Mouse (Mus musculus) c-Kit-positive CD71-negative TER-119-negative erythroid progenitor cells, embryonic 14.5 days (primary cell): ENCODE measurements at regions not wholly inside any gene's neighbourhood (a gene's known extent, or its start where the extent isn't known, plus 50 kb on each side); places are given as distances from the start of the nearest gene placed in this dataset.

Experiments used
- DNase-seq: peaks from one replicate; pipeline ENCODE4 v3.0.0-alpha.2; 2013; ENCODE audit warnings: low read depth

DNA sequence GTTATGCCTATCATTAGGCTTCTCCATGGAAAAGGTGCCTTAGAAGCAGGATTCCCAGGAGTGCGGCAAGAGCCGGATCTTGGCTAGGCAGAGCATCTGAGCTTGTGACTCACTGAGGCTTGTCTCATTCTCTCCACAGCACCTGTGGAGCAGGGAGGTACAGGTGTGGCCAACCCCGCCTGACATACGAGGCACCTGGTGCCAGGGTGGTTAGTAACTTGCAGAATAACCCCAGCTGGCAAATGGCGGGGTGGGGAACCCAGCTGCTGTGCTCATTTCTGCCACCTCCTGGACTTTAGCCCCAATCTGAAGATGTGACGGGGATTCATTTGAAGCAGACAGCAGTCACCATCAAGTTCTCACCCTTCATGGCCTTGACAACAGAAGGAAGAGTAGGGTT lies 96.2 kb downstream of the Pdgfra start:
- DNase-seq, result no peak

DNA sequence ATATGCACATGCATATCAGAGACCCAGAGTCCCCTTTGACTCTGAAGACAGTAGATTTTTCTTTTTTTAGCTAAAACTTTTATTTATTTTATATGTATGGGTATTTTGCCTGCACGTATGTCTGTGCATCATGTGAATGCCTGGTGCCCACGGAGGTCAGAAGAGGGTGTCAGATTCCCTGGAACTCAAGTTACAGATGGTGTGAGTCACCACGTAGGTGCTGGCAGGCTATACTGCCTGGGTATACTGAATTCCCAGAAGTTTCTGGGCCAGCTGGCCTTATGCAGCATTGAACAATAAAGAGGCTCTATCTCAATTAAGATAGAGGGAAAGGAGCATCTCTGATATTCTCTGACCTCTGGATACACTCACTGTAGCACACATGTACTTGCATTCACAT lies 97.6 kb downstream of the Pdgfra start:
- no peak for DNase-seq

DNA sequence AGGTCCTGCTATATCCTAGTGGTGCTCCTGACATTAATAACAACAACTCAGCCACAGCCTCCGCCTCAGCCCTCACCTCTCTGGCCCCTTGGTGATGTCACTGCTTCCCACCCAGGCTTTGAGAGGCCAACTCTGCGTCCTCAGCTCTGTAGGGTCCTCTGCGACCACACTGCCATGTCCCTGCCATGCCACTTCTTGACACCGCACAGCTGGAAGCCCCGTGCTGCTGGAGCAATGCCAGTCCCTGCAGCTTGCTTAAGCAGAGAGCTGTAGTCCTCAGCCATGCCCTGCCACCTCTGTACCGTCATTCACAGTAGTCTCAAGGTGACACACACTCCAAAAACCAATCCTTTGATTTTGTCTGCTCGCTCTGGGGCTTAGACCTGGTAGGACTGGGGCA lies 101.3 kb downstream of the Pdgfra start:
- DNase-seq, result no peak

DNA sequence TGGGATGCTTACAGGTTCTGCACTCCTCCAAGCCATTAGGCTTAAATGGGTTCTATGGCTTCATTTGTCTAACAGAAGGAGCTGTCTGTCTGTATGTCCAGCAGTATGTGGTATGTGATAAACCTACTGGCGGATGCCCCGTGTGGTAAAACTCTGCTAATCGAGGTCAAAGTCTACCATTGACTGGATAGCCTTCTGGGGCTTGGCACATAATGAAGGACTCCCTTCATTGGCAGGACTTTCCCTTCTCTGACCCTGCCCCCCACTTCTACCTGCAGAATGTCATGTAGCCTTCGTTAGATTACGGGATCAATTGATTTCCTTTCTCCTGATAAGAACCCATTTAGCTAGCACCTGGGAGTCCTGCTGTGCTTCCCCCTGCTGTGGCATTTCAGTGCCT lies 101.7 kb downstream of the Pdgfra start:
- no peak for DNase-seq

DNA sequence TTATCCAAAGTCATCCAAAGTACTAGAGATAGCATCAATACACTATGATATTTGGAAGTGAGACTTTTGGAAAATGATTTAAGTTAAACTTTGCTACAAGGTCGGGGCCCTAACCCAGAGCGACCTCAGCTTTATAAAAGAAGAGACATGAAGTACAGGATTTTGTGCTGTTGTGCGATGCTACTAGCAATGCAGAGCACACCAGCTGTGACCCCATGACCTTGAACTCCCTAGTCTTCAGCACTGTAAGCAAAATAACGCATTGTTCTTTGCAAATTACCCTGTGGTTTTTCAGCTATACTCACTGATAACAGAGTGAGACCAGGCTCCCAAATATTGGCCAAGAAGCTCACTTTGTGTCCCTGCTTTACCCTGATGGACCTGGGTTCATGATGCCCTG lies 104.1 kb downstream of the Pdgfra start:
- no peak for DNase-seq

DNA sequence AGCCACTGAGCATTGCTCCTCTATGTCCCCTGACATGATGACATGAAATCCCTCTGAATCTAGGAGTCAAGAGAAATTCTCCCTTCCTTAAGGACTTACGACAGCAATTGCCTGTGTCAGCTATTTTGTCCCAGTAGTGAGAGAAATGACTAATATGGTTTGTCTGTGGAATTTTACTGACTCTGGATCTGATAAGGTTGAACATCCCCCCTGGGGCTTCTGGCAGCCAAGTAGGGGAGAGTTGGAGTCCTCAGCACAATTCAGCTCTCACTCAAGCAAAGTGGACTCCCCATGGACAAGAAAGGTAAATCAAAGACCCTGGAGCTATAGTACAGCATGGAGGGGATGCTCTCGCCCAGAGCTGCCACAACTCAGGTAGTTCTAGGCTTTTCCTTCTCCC lies 105.0 kb downstream of the Pdgfra start:
- DNase-seq, result no peak

DNA sequence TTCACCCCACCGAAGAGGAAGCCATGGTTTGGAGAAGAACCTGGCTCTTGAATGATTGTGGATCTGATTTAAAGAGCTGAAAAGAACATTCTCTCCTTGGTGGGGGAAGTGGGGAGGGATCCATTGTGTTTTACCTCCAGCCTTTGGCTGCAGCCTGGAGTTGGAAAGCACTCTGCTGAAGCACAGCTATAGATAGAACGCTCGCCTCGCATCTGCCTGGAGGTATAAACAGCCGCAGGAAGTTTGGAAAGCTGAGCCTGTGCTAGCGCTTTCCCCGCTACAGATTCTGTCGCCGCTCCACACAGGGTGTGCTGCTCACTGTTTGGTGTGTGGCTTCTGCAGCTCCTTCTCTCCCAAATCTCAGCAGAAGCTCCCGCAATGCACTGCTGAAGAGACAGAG lies 108.2 kb downstream of the Pdgfra start:
- DNase-seq, result no peak

DNA sequence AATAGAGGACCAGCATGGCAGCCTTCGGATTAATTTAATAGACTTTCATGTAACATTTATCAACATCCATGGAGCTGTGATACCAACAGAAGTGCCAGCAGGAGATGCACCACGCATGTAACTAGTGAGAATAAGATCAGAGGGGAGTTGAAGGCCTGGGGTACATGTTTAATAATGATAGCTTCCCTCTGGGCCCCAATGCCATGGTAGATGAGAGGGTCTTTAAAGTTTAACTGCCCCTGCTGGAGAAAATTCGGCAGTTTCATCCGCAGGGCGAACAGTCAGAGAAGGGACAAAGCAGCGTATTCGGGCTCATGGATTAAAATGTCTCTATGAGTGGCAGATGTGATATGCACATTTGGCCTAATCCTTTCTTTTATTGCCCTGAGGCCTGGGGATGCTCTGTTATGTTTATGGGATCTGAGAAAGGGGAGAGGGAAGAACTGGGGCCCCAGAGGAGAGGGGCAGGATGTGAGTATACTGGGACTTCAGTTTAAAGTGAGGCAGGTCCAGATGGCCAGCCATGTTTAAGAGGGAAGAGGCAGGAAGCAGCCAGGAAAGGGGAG lies 114.1 kb downstream of the Pdgfra start:
- DNase-seq, result no peak

DNA sequence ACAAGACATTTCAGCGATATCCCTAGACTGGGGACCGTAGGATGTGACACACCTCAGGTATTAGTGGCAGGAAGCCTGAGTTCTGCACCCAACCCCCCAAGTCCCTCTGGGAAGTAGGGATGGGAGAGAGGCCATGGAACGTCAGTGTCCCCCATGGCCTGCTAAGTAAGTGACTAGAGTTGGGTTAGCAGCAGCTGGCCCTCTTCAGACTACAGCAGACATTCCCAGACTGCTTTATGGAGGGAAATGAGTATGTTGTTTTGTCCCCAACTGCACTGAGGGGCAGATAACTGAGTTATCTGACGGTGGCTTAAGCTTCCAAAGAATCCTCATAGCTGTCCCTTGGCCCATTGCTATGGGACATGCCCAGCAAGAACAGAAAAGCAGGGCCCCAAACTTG lies 114.8 kb downstream of the Pdgfra start:
- no peak for DNase-seq

DNA sequence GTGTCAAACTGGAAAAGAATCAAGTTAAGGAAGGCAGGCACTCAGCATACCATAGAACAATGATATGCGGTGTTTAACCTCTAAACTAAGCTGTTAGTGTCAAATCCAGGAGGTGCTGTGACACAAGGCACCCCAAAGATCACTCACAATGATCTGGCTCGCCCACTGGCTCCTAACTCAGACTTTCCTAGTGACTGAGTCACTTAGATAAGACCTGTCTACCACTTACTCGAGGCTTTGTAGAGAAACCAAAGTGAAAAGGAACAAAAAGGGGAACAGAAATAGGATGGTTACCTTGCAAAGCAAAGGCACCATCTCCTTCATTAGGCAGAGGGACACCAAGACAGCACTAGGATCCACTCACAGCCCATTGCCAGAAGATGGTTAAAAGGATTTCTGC lies 115.7 kb downstream of the Pdgfra start:
- DNase-seq, result no peak

DNA sequence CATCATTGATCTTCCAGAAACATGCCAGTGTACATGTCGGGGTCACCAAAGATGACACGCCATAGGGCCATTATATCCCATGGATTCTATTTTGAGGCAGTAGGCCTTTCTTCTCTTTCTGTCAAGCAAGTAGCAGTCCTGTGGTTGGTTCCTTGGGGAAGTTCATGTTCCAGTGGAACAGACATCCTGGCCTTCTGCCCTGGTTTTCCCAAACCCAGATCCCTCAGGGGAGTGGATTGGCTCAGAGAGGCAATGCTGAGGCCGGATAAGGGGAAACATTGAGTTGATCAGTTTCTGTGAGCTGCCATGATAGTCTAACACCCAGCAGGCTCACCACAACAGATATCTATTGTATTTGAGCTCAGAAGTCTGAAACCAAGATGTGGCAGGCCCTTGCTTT lies 125.9 kb downstream of the Pdgfra start:
- DNase-seq, result no peak

DNA sequence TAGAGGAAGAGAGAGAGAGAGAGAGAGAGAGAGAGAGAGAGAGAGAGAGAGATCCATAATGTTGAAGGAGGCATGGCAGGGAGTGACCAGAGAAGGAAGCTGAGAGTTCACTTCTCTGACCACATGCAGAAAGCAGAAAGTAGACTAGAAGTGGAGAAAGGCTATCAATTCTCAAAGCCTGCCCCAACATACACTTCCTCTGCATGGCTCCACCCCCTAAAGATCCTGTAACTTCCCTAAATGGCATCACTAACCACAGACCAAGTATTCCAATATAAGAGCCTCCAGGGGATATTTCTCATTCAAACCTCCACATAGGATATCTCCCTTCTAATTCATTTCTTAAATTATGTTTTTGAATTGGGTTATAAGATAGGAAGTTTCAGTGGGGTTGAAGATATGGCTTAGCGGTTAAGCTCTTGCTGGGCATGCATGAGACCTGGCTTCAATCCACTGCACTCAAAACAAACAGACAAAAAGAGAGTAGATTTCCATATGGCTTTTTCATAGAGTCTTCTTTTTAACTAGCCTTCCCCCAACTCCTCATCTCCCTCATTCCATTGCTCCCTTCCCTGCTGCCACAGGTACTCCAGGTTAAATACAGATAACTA lies 127.6 kb downstream of the Pdgfra start:
- peak; percentile 40 for DNase-seq

DNA sequence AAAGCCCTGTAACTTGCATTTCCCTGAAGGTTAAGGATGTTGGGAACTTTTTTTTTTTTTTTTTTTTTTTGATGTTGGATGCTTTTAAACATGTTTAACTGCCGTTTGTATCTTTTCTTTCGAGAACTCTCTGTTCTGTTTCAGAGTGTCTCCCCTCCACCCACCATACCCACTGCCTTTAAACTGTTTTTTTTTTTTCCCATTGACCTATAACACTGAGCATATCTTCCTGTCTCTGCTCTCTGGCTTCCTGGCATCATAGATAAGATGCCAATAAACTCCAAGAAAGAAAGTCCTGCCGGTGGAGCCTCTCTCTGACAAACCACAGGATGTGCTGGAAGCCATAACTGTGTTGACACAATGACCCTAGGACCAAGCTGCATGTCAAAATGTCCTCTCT lies 128.6 kb downstream of the Pdgfra start:
- no peak for DNase-seq

DNA sequence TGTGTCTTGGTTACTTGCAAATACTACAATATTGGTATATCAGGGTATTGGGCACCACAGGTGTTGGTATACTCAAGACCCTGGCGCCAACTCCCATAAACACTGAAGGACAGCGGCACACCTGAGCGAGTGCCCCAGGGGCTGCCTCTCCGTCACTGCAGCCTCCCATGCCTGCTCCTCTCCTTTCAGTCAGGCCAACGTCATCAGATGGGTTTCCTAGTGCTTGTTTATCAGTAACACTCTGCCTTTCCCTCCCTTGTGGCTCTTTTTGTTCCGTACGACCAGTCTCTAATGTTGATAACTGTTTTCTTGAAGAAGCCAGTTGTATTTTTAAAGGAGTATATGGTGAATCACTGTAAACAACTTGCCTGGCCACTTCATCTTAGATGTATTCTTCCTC lies 129.4 kb downstream of the Pdgfra start:
- no peak for DNase-seq

DNA sequence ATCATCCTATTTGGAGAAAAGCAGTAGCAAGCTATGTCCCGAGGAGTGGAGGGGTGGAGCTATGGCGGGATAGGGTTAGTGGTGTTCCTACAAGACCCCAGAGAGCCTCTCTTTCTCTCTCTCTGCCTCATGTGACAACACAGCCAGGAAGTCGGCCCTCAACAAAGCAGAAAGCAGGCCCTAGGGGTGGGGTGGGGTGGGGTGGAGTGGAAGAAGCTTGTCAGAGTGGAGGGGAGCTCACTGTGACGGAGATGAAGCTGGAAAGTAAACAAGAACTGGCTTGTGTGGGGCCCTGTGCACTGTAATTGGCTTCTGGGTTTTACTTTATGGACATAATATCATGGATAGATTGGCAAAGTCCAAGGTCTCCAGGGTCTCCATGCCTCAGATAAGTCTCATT lies 130.5 kb downstream of the Pdgfra start:
- no peak for DNase-seq

DNA sequence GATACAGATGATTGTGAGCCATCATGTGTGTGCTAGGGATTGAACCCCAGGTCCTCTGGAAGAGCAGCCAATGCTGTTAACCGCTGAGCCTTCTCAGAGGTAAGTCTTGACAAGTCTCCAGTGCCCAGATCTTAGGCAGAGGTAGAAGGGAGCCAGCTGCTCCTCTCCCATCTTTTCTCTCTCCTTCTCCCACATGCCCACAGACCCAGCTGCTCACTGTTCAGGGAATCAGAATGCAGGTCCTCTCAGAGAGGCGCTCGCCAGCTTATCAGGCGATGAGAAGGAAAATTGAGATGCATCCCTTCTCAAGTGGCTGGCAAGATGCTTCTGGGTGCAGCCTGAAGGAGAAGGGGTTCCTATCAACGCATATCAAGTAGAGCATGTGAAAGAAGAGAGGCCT lies 131.7 kb downstream of the Pdgfra start:
- DNase-seq, result no peak

DNA sequence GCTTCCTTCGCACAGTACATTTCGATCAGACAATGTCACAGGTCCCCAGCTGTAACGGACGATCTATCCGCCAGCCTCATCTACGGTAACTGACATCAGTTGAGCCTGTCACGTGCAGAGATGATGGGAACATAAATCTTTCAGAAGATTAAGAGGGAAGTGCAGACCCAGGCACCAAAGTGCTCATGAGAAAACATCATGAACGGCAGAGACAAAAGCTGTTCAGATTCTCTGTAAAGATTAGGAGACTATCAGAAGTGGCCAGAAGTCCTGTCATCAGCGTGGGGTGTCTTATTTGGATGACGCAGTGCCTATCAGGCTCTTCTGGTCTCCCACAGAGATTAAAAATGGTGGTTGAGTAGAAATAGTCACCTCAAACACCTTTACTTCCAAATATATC lies 133.9 kb downstream of the Pdgfra start:
- no peak for DNase-seq

DNA sequence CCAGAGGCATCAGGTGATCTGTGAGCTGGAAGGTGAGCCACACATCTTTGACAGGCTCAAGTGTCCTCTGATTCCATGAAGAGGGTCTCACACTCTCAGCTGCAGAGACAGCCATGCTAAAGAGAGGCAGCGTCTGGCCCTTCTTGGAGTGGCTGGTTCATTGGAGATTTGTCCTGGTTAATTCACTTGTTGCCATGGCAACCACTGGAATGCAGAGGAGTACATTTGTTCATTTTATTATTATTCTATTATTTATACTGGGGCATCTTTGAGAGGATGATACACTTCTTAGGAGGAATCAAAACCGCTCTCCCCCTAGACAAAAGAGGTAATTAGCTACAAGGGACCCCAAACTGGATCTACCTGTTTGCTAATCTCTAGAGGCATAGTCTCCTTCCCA lies 143.6 kb downstream of the Pdgfra start:
- no peak for DNase-seq

DNA sequence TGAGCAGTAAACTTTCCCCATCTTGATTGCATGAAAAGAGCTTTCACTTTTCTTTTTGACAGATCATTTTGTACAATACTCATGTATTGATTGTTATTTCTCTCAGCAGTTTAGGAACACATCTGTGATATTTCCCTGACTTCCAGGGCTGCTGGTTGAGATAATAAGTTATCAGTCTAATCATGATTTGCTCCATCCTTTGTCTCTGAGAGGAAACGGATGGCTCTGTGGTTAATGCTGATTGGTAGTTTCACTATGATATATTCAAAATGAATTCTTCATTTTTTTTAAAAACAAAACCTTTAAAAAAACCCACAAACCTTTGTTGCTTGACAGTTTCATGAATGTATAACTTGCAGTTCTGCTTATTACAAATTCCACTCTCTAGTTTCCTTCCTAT lies 160.8 kb downstream of the Pdgfra start:
- no peak for DNase-seq

DNA sequence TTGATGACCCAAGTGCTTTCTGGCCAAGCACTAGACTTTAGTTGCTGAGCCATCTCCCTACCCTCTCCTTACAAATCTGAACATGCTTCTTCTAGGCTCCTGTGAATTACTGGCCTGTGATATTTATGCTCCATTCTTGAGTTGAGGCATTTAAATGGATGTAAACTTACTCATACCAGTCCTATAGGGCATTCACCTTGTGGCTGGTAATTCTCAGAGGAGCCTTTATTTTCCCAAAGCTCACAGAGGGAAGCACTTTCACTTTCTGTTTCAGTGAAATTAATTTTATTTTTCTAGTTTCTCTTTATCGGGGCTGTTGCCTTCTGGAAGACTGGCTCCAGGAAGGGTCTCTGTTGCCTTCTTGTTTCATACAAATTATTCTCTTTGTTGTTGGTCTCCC lies 163.9 kb downstream of the Pdgfra start:
- DNase-seq, result no peak

DNA sequence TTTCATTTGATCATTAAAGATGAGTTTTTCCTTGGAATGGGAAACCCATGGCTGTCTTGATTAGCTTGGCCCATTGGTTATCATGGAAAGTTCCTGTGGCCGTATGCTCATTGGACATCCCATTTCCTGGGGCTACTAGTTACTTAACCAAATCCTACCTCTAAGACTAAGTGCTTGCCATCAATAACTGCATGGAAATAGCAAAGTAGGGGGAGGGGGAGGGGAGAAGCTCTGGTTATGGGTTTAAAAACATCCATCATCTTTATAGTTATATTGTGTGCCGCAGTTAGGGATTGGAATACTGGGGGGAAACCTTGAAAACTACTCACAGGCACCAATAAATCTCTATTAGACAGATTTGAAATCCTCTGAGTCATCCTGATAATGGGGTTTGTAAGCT lies 168.4 kb downstream of the Pdgfra start:
- no peak for DNase-seq

DNA sequence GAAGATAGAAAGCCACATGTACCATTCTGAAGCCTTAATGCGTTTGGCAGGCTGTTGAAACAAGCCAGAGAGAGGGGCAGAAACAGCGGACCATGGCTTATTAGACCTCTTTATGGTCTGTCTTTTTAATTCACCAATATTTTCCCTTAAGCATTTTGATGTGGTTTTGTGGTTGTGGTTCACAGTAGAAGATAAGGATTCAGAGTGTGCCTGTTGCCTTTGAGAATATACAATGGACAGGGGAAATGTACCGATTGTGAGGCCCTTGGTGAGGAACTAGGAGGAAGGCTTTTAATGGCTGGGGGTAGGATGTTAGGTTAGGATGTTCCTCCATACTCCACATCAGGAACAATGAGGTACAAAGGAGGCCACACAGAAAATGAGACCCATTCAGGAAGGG lies 182.0 kb downstream of the Pdgfra start:
- DNase-seq, result no peak

DNA sequence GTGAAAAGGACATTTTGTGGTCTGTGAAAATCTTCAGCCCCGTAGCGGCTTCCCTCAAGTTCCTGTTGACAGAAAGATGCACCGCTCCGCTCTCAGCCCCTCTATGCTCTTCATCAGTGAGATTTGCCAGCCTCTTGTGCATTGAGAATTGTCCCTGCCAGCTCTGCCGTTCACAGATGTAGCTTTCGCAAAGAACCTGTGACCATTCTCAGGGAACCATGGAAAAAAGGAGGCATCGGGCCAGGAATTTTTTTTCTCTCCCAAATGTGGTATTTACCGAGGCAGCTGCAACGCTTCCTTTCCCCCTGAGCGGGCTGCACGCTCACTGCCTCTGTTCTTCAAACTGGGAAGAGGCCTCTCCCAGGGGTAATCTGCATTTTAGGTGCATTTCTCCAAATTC lies 184.4 kb downstream of the Pdgfra start:
- no peak for DNase-seq

DNA sequence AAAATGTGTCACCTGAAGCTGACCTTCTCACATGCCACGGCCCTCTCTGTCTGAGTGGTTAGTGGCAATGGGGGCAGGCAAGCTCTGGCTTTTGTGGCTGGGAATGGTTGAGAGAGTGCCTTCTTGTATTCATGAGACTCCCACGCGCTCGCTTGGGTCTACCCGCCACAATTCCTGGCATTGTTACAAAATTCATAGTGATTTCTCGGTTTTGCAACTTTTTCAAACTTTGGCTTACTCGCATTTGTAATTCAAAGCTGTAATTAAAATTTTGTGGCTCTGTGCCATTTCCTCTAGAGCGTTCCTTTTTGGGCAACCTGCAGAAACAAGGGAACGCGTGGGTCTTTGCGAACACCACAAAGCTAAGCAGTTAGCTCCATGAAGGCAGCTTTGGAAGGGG lies 186.3 kb downstream of the Pdgfra start:
- DNase-seq, result no peak

DNA sequence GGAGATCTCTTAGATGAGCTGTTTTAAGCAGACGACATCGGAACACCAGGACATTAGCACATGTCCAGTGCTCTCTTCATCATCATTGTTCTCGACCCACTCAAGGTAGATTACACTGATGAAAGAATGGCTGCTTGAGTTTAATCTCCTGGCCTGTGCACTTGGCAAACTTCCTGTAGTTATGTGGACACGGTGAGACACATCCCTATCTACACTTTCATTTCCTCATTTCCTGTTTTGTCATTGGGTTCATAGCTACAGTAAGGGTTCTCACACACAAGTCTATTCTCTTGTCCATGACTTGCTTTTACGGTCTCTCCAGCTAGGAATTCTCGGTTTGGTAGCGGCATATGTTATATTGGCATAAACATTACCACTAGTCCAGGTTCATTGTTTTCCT lies 190.5 kb downstream of the Pdgfra start:
- DNase-seq, result no peak
